Comparison of ENCODE assay signal across 17 mouse cellular contexts in genomic region chr11:62875696-62876095, GRCm38 (mm10). TPM values are rescaled to one million over a fixed set of nuclear protein-coding genes. Genes with fewer than 3 reads are reported as not detected.
DNase-seq lines count a peak whose midpoint lies in the region; ATAC-seq lines count a peak whose summit lies in the region.
"Had no signal": no experiment of that assay in that cellular context is flagged by ENCODE, and none has a peak within 500 bp of the region (broad histone marks: within the 10 kb centered on the region; RNA-seq: fewer than 3 reads in every experiment).

No protein-coding gene starts in this region.

- ATAC-seq in megakaryocyte, adult 5-6 weeks (ENCODE audit: poor library complexity, severe bottlenecking), result no peak
- ATAC-seq: forebrain, embryonic 14.5 days; liver, embryonic 12.5 days; midbrain, embryonic 15.5 days had no signal

- DNase-seq in kidney, adult 9 months, result peak; percentile 36
- no peak for DNase-seq in kidney, postnatal 14 days
- DNase-seq in ES-CJ7 (ENCODE audit: low read depth, low spot score), result peak; percentile 62
- DNase-seq in embryo, embryonic 10 days (ENCODE audit: low spot score), result peak; percentile 31
- peak; percentile 51 for DNase-seq in yolk sac, embryonic 10.5 days (ENCODE audit: low spot score)
- DNase-seq in spleen, adult 18-20 months, result no peak
- DNase-seq: adrenal gland, adult 8-10 months; cerebellum, adult 11-12 months; cerebellum, postnatal 10 days; gastrocnemius, adult 2 months; heart, postnatal 36 days; lung, adult 18-20 months; thymus, postnatal 25 days had no signal

RNA-seq across cellular contexts. Expression of gene Tvp23b, which starts 3.6 kb away (rescaled TPM):
- 20.4 and 21.3 TPM in 2 replicates for total RNA-seq in megakaryocyte, adult 5-6 weeks (2015)
- 16.9 and 19.1 TPM in 2 replicates for total RNA-seq in megakaryocyte, adult 5-6 weeks (2017)

RNA-seq across cellular contexts. Expression of gene Fbxw10, which starts 28.8 kb away (rescaled TPM):
- 0.41 and 1.3 TPM in 2 replicates for total RNA-seq in megakaryocyte, adult 5-6 weeks (2015)
- 1.7 and 1.8 TPM in 2 replicates for total RNA-seq in megakaryocyte, adult 5-6 weeks (2017)

RNA-seq across cellular contexts. Expression of gene Trim16, which starts 55.7 kb away (rescaled TPM):
- total RNA-seq in megakaryocyte, adult 5-6 weeks (2015), result 15.4 and 25.5 TPM in 2 replicates
- total RNA-seq in megakaryocyte, adult 5-6 weeks (2017), result 21.4 and 22.8 TPM in 2 replicates

Comparison
In these comparisons a context has a peak if more than half of its experiments do, and no peak if none do; other contexts are left out.
1. DNase-seq: peak in kidney, adult 9 months (single experiment), ES-CJ7 (single experiment), embryo, embryonic 10 days (single experiment) and yolk sac, embryonic 10.5 days (single experiment); none in kidney, postnatal 14 days (single experiment) and spleen, adult 18-20 months (0 of 2).